Mouse (Mus musculus) thymus, adult 2 months (tissue): Measurements from ENCODE around the gene Mtor.

Source experiments
- CTCF ChIP-seq: fragments of 200-500 bp; IDR thresholded peaks from 2 replicates; pipeline ENCODE4 v1.5.1; 2012; ENCODE audit warnings: mild to moderate bottlenecking, control low read depth, low read length, moderate library complexity, borderline replicate concordance; ENCODE audit not compliant: control insufficient read depth, poor library complexity, insufficient read depth; ENCODE audit errors: extremely low read depth
- POLR2A ChIP-seq: fragments of 200-500 bp; IDR thresholded peaks from 2 replicates; pipeline ENCODE4 v1.6.1; 2012; ENCODE audit warnings: mild to moderate bottlenecking, low read length, control low read depth, moderate library complexity; ENCODE audit not compliant: control insufficient read depth, poor library complexity, insufficient read depth; ENCODE audit errors: extremely low read depth

DNA sequence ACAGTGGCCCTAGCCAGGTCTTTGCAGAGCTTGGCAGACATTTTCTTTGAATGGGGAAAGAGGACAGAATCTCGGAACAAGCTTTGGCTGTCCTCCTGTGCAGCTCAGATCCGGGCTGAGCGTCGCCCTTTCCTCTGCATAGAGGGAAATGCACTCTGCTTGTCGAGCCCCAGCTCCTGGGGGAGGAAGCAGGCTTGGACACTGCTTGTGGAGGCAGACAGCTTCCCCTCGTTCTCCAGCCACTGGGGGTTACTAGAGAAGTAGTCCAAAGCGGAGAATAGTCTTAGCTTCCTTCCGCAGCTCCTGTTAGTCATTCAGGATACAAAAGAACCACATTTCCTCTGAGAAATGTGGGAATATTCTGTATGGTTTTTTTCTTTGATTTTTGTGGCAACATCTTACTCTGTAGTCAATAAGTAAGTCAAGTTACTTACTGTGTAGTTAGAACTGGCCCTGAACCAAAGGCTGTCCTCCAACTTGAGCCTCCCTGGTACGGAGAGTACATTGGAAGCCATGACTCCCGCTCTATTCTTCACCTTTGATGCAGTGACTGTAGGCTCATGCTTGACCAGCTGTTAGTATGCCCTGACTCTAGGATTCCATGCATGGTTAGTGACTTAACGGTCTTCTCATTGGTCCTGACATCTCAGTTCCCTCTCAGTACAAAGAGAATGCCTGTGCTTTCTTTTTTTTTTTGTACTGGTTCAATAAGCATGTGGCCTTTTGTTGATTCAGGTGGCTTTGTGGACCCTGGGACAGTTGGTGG lies 21.3 kb downstream of the Mtor start:
- TF ChIP-seq POLR2A, result no peak
- TF ChIP-seq CTCF, result no peak
